Mouse (Mus musculus) limb, embryonic 10.5 days (tissue): ENCODE results near the gene Mmp23. TPM values are rescaled to one million over a fixed set of nuclear protein-coding genes. Genes with fewer than 3 reads are reported as not detected.

ENCODE experiments used
- DNase-seq: peaks from one replicate; pipeline ENCODE4 v3.0.0-alpha.2; 2017; ENCODE audit warnings: low spot score
- H3K27ac ChIP-seq: fragments of 300-500 bp; sonication (generic); 2 replicates; pipeline ENCODE4 v1.5.1; 2016; ENCODE audit warnings: mild to moderate bottlenecking
- H3K27me3 ChIP-seq: fragments of 300-500 bp; sonication (generic); 2 replicates; pipeline ENCODE4 v1.6.1; 2016; ENCODE audit warnings: low read depth, mild to moderate bottlenecking; ENCODE audit not compliant: poor library complexity, severe bottlenecking
- H3K36me3 ChIP-seq: fragments of 300-500 bp; sonication (generic); 2 replicates; pipeline ENCODE4 v1.6.1; 2016; ENCODE audit warnings: mild to moderate bottlenecking, moderate library complexity
- H3K4me1 ChIP-seq: fragments of 300-500 bp; sonication (generic); 2 replicates; pipeline ENCODE4 v1.6.1; 2016
- H3K4me3 ChIP-seq: fragments of 300-500 bp; sonication (generic); 2 replicates; pipeline ENCODE4 v1.5.1; 2016; ENCODE audit warnings: mild to moderate bottlenecking, moderate library complexity
- H3K9me3 ChIP-seq: fragments of 300-500 bp; sonication (generic); replicated peaks from 2 replicates; pipeline ENCODE4 v1.6.1; 2016; ENCODE audit warnings: mild to moderate bottlenecking
- WGBS: fragments of 180-500 bp; shearing (Covaris S2); methylation state at CpG from one replicate; pipeline ENCODE4 v1.1.7; 2016; 5-methylcytosine and 5-hydroxymethylcytosine counted together
- polyA plus RNA-seq: library from polyadenylated mRNA; unstranded; fragments of >200 nt; fragmentation: Nextera tagmentation; extraction: Ambion mirVana; gene quantifications from 2 replicates; pipeline ENCODE4 v1.2.1, GENCODE M21; 2016

Gene Mmp23
- polyA plus RNA-seq, 1 experiment from 2014 or later: 10.4 TPM

GRCm38 (mm10) chr4:155605132-155605531, 48.1 kb downstream of the Mmp23 start:
- DNase-seq: no peak
- Histone ChIP-seq H3K27ac (no peak overlapping the region), H3K27me3 (no peaks in the 10 kb centered on the region), H3K4me1 (peaks cover 13% of the 10 kb centered on the region), H3K4me3 (no peak overlapping the region), H3K9me3 (no peaks in the 10 kb centered on the region), H3K36me3 (peaks cover 65% of the 10 kb centered on the region)
- WGBS: 96% methylated on average over 4 of the region's 4 CpGs

DNA sequence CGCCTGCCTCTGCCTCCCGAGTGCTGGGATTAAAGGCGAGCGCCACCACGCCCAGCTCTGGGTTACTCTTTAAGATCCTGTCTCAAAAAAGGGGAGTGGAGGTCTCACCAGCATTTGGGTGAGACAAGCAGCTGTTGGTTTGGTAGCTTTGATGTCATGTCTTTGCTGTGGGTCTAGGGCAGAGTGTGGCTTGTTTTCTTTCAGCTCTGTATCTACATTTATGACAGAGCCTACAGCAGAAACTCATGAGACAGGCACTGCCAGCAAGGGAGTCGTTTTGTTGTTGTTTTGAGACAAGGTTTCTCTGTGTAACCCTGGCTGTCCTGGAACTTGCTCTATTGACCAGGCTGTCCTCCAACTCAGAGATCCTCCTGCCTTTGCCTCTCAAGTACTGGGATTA, 49.4 kb downstream of the Mmp23 start:
- Histone ChIP-seq H3K4me1 (peaks cover 14% of the 10 kb centered on the region), H3K9me3 (no peaks in the 10 kb centered on the region), H3K27me3 (no peaks in the 10 kb centered on the region), H3K4me3 (no peak overlapping the region), H3K27ac (no peak overlapping the region), H3K36me3 (peaks cover 56% of the 10 kb centered on the region)
- no peak for DNase-seq
- WGBS: 95% methylated on average over 6 of the region's 6 CpGs

- Histone ChIP-seq H3K4me3 (peak overlapping the region; percentile 97), H3K27me3 (no peaks in the 10 kb centered on the region), H3K27ac (no peak overlapping the region), H3K4me1 (peaks cover 19% of the 10 kb centered on the region), H3K9me3 (no peaks in the 10 kb centered on the region), H3K36me3 (peaks cover 51% of the 10 kb centered on the region)
- DNase-seq: no peak
- 98% methylated on average over 1 of the region's 1 CpGs for WGBS
Measured at GRCm38 (mm10) chr4:155602753-155603152, 50.4 kb downstream of the Mmp23 start.

DNA sequence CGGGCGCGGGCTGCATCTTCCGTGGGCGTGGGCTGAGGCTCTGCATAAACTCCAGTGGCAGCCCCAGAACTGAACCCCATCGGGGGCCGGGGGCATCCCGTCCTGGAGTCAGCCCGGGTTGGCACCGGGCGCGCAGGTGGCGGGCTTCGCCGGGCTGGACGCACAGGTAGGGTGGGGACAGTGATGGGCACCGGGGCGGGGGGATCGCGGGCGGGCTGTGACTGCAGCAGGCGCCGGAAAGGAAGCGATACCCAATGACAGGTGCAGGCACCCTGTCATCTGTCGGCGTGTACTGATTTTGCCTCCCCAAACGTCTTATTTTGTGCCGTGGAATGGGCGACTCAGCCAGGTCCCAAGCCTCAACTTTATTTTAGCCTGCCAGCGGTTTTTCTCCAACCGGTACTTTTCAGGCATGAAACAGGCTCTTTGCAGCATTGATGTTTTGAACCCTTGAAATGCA, 51.2 kb downstream of the Mmp23 start:
- DNase-seq: no peak
- H3K9me3 ChIP-seq: no peaks in the 10 kb centered on the region
- H3K4me1 ChIP-seq: peaks cover 19% of the 10 kb centered on the region
- peaks cover 44% of the 10 kb centered on the region for H3K36me3 ChIP-seq
- peak overlapping the region; percentile 100 for H3K27ac ChIP-seq
- peak overlapping the region; percentile 97 for H3K4me3 ChIP-seq
- 3% methylated on average over 31 of the region's 31 CpGs for WGBS
- H3K27me3 ChIP-seq: no peaks in the 10 kb centered on the region

GRCm38 (mm10) chr4:155601091-155601996, 51.8 kb downstream of the Mmp23 start, which contains the start of gene Slc35e2:
Gene Slc35e2, plus strand, starts transcription at chr4:155601416.
- peaks cover 37% of the 10 kb centered on the region for H3K36me3 ChIP-seq
- peak within 1 kb of the TSS; percentile 97 for H3K4me3 ChIP-seq
- peaks cover 19% of the 10 kb centered on the region for H3K4me1 ChIP-seq
- H3K27me3 ChIP-seq: no peaks in the 10 kb centered on the region
- peak; percentile 98 for DNase-seq
- WGBS: under 1% methylated on average over 60 of the region's 65 CpGs
- H3K9me3 ChIP-seq: no peaks in the 10 kb centered on the region
- peak within 1 kb of the TSS; percentile 100 for H3K27ac ChIP-seq

Other genes starting within 250 kb of the Mmp23 start
- 6.4 and 7.9 TPM in 2 replicates for gene Cfap74, start 244.2 kb downstream of the Mmp23 start, polyA plus RNA-seq
- not detected in 2 replicates for gene Tmem52, start 184.3 kb downstream of the Mmp23 start, polyA plus RNA-seq
- 583 and 605 TPM in 2 replicates for gene Gnb1, start 162.0 kb downstream of the Mmp23 start, polyA plus RNA-seq
- 116 and 119 TPM in 2 replicates for gene Nadk, start 91.0 kb downstream of the Mmp23 start, polyA plus RNA-seq
- gene Slc35e2, start 52.0 kb downstream of the Mmp23 start, polyA plus RNA-seq: 12.2 and 13.6 TPM in 2 replicates
- gene Cdk11b, start 28.5 kb downstream of the Mmp23 start, polyA plus RNA-seq: 74.1 and 74.8 TPM in 2 replicates
- not detected in 2 replicates for gene Gm10563, start 8.0 kb downstream of the Mmp23 start, polyA plus RNA-seq
- 18.9 and 25.2 TPM in 2 replicates for gene Mib2, start 15.8 kb upstream of the Mmp23 start, polyA plus RNA-seq
- 1.5 and 2.6 TPM in 2 replicates for gene Fndc10, start 41.0 kb upstream of the Mmp23 start, polyA plus RNA-seq
- 161 and 163 TPM in 2 replicates for gene Ssu72, start 51.4 kb upstream of the Mmp23 start, polyA plus RNA-seq
- 0.58 and 0.79 TPM in 2 replicates for gene Tmem240, start 81.4 kb upstream of the Mmp23 start, polyA plus RNA-seq
- 138 and 161 TPM in 2 replicates for gene Atad3a, start 107.7 kb upstream of the Mmp23 start, polyA plus RNA-seq
- gene Vwa1, start 121.3 kb upstream of the Mmp23 start, polyA plus RNA-seq: 4.7 and 6.6 TPM in 2 replicates
- 0.30 and 0.33 TPM in 2 replicates for gene Tmem88b, start 132.5 kb upstream of the Mmp23 start, polyA plus RNA-seq
- gene Ankrd65, start 137.1 kb upstream of the Mmp23 start, polyA plus RNA-seq: 0.18 TPM in 1 of 2 replicates, not detected in the other
- gene Mrpl20, start 149.5 kb upstream of the Mmp23 start, polyA plus RNA-seq: 246 and 297 TPM in 2 replicates
- 174 and 196 TPM in 2 replicates for gene Ccnl2, start 159.1 kb upstream of the Mmp23 start, polyA plus RNA-seq
- 186 and 204 TPM in 2 replicates for gene Aurkaip1, start 177.9 kb upstream of the Mmp23 start, polyA plus RNA-seq
- 39.2 and 48.9 TPM in 2 replicates for gene Mxra8, start 186.3 kb upstream of the Mmp23 start, polyA plus RNA-seq
- gene Dvl1, start 194.0 kb upstream of the Mmp23 start, polyA plus RNA-seq: 3.8 and 4.7 TPM in 2 replicates
- 0.24 and 0.31 TPM in 2 replicates for gene Tas1r3, start 210.0 kb upstream of the Mmp23 start, polyA plus RNA-seq
- gene Cptp, start 216.1 kb upstream of the Mmp23 start, polyA plus RNA-seq: 18.9 and 19.0 TPM in 2 replicates
- gene Ints11, start 216.2 kb upstream of the Mmp23 start, polyA plus RNA-seq: 106 and 107 TPM in 2 replicates
- 52.4 and 55.5 TPM in 2 replicates for gene Pusl1, start 238.4 kb upstream of the Mmp23 start, polyA plus RNA-seq
- 20.9 and 25.3 TPM in 2 replicates for gene Acap3, start 238.4 kb upstream of the Mmp23 start, polyA plus RNA-seq